Mouse (Mus musculus) CH12.LX (cell line): ENCODE measurements at regions not wholly inside any gene's neighbourhood (a gene's known extent, or its start where the extent isn't known, plus 50 kb on each side); places are given as distances from the start of the nearest gene placed in this dataset.

Experiments
- DNase-seq: peaks from one replicate; pipeline ENCODE4 v3.0.0-alpha.2; 2013; ENCODE audit errors: extremely low read depth
- H3K27ac ChIP-seq: 2 replicates; pipeline ENCODE4 v1.5.1; 2012; ENCODE audit warnings: low read depth, mild to moderate bottlenecking, control low read depth, moderate library complexity; ENCODE audit not compliant: insufficient read depth
- H3K27me3 ChIP-seq: replicated peaks from 2 replicates; pipeline ENCODE3; 2012; ENCODE audit warnings: inconsistent platforms
- H3K36me3 ChIP-seq, 2 experiments: replicated peaks in 1 of 2; 2 replicates each; pipeline versions ENCODE3 to v1.6.1; 2012; ENCODE audit warnings: inconsistent platforms in 1 of 2, low read length in 1 of 2, mild to moderate bottlenecking in 1 of 2, mixed read lengths in 1 of 2, moderate library complexity in 1 of 2; ENCODE audit not compliant: control insufficient read depth in 1 of 2, insufficient read depth in 1 of 2
- H3K4me1 ChIP-seq, 2 experiments: 2 replicates each; pipeline ENCODE4 v1.6.1; 2012; ENCODE audit warnings: inconsistent platforms in 1 of 2, moderate library complexity in 1 of 2; ENCODE audit not compliant: insufficient read depth in 2 of 2, control insufficient read depth in 1 of 2
- H3K4me2 ChIP-seq: 2 replicates; pipeline ENCODE4 v1.6.1; 2012; ENCODE audit warnings: low read depth, mild to moderate bottlenecking, control low read depth; ENCODE audit not compliant: poor library complexity, insufficient read depth, severe bottlenecking
- H3K4me3 ChIP-seq, 3 experiments: fragments of 150-350 bp in 1 of 3; sonication (generic) in 1 of 3; replicated peaks in 1 of 3; 2 replicates each; pipeline versions ENCODE3 to v1.5.1; 2011 to 2012; ENCODE audit warnings: low read depth in 2 of 3, low read length in 2 of 3, mild to moderate bottlenecking in 2 of 3, moderate library complexity in 2 of 3, control low read depth in 1 of 3, improper control_type of control experiment in 1 of 3, inconsistent platforms in 1 of 3, mixed read lengths in 1 of 3; ENCODE audit not compliant: poor library complexity in 1 of 3
- H3K79me2 ChIP-seq: replicated peaks from 2 replicates; pipeline ENCODE4 v1.6.1; 2012; ENCODE audit warnings: mild to moderate bottlenecking, moderate library complexity; ENCODE audit not compliant: control insufficient read depth, poor library complexity, insufficient read depth, severe bottlenecking; ENCODE audit errors: extremely low read depth
- H3K9ac ChIP-seq: 2 replicates; pipeline ENCODE4 v1.6.1; 2012; ENCODE audit warnings: low read depth, mild to moderate bottlenecking, control low read depth, moderate library complexity; ENCODE audit not compliant: insufficient read depth
- H3K9me3 ChIP-seq: replicated peaks from 2 replicates; pipeline ENCODE3; 2012; ENCODE audit warnings: low read length, inconsistent platforms, mixed read lengths
- BHLHE40 ChIP-seq: IDR thresholded peaks from 2 replicates; pipeline ENCODE4 v1.6.1; 2011; ENCODE audit warnings: mild to moderate bottlenecking, low read depth, low read length, improper control_type of control experiment
- CHD1 ChIP-seq: IDR thresholded peaks from 2 replicates; pipeline ENCODE4 v1.6.1; 2012; ENCODE audit warnings: low read depth, low read length, improper control_type of control experiment, inconsistent platforms
- CHD2 ChIP-seq: IDR thresholded peaks from 2 replicates; pipeline ENCODE4 v1.6.1; 2011; ENCODE audit warnings: low read length, improper control_type of control experiment
- CTCF ChIP-seq, 2 experiments: IDR thresholded peaks in 1 of 2; conservative IDR thresholded peaks in 1 of 2; 2 replicates each; pipeline ENCODE4 v1.5.1; 2011 to 2012; ENCODE audit warnings: low read depth in 2 of 2, low read length in 2 of 2, improper control_type of control experiment in 1 of 2, inconsistent platforms in 1 of 2, mild to moderate bottlenecking in 1 of 2, moderate library complexity in 1 of 2
- E2F4 ChIP-seq: IDR thresholded peaks from 2 replicates; pipeline ENCODE4 v1.6.1; 2011; ENCODE audit warnings: low read depth, low read length, improper control_type of control experiment; ENCODE audit not compliant: insufficient replicate concordance
- EP300 ChIP-seq: IDR thresholded peaks from 2 replicates; pipeline ENCODE4 v1.6.1; 2011; ENCODE audit warnings: low read length, improper control_type of control experiment
- ETS1 ChIP-seq: conservative IDR thresholded peaks from 2 replicates; pipeline ENCODE4 v1.6.1; 2012; ENCODE audit warnings: low read depth, mild to moderate bottlenecking, inconsistent platforms, low read length, improper control_type of control experiment, moderate library complexity
- GABPA ChIP-seq: IDR thresholded peaks from 2 replicates; pipeline ENCODE4 v1.6.1; 2012; ENCODE audit warnings: low read depth, low read length, improper control_type of control experiment, inconsistent platforms; ENCODE audit not compliant: insufficient replicate concordance
- HCFC1 ChIP-seq: IDR thresholded peaks from 2 replicates; pipeline ENCODE4 v1.6.1; 2012; ENCODE audit warnings: low read depth, mild to moderate bottlenecking, inconsistent platforms, low read length, improper control_type of control experiment
- JUN ChIP-seq: IDR thresholded peaks from 2 replicates; pipeline ENCODE4 v1.6.1; 2011; ENCODE audit warnings: low read depth, mild to moderate bottlenecking, low read length, improper control_type of control experiment, moderate library complexity; ENCODE audit not compliant: insufficient read depth
- JUND ChIP-seq: conservative IDR thresholded peaks from 2 replicates; pipeline ENCODE4 v1.6.1; 2011; ENCODE audit warnings: low read depth, low read length, improper control_type of control experiment
- KAT2A ChIP-seq: IDR thresholded peaks from 2 replicates; pipeline ENCODE4 v1.6.1; 2012; ENCODE audit warnings: low read length, improper control_type of control experiment, inconsistent platforms; ENCODE audit not compliant: insufficient replicate concordance
- MAFK ChIP-seq: IDR thresholded peaks from 2 replicates; pipeline ENCODE4 v1.6.1; 2011; ENCODE audit warnings: low read length, improper control_type of control experiment; ENCODE audit not compliant: insufficient replicate concordance
- MAX ChIP-seq: IDR thresholded peaks from 2 replicates; pipeline ENCODE4 v1.6.1; 2011; ENCODE audit warnings: low read length, improper control_type of control experiment
- MAZ ChIP-seq: IDR thresholded peaks from 2 replicates; pipeline ENCODE4 v1.6.1; 2012; ENCODE audit warnings: low read depth, mild to moderate bottlenecking, inconsistent platforms, low read length, improper control_type of control experiment, moderate library complexity
- MEF2A ChIP-seq: IDR thresholded peaks from 2 replicates; pipeline ENCODE4 v1.6.1; 2014; ENCODE audit warnings: low read depth, mild to moderate bottlenecking, inconsistent platforms, low read length, improper control_type of control experiment, borderline replicate concordance
- MXI1 ChIP-seq: IDR thresholded peaks from 2 replicates; pipeline ENCODE4 v1.6.1; 2011; ENCODE audit warnings: mild to moderate bottlenecking, low read depth, low read length, improper control_type of control experiment
- MYC ChIP-seq: IDR thresholded peaks from 2 replicates; pipeline ENCODE4 v1.6.1; 2011; ENCODE audit warnings: low read depth, mild to moderate bottlenecking, improper control_type of control experiment, low read length
- NRF1 ChIP-seq: IDR thresholded peaks from 2 replicates; pipeline ENCODE4 v1.6.1; 2014; ENCODE audit warnings: low read depth, mild to moderate bottlenecking, inconsistent platforms, low read length, improper control_type of control experiment, moderate library complexity
- PAX5 ChIP-seq: IDR thresholded peaks from 2 replicates; pipeline ENCODE4 v1.6.1; 2012; ENCODE audit warnings: low read length, inconsistent platforms, mixed read lengths
- POLR2A ChIP-seq: IDR thresholded peaks from 2 replicates; pipeline ENCODE4 v1.6.1; 2011; ENCODE audit warnings: low read depth, mild to moderate bottlenecking, improper control_type of control experiment, low read length
- POLR2AphosphoS2 ChIP-seq: IDR thresholded peaks from 2 replicates; pipeline ENCODE4 v1.6.1; 2011; ENCODE audit warnings: low read depth, low read length, improper control_type of control experiment
- RAD21 ChIP-seq: IDR thresholded peaks from 2 replicates; pipeline ENCODE4 v1.6.1; 2011; ENCODE audit warnings: low read depth, mild to moderate bottlenecking, low read length, improper control_type of control experiment, moderate library complexity
- RCOR1 ChIP-seq: conservative IDR thresholded peaks from 2 replicates; pipeline ENCODE4 v1.6.1; 2012; ENCODE audit warnings: low read depth, mild to moderate bottlenecking, inconsistent platforms, low read length, improper control_type of control experiment
- SIN3A ChIP-seq: IDR thresholded peaks from 2 replicates; pipeline ENCODE4 v1.6.1; 2012; ENCODE audit warnings: low read length, improper control_type of control experiment, inconsistent platforms
- SMC3 ChIP-seq: IDR thresholded peaks from 2 replicates; pipeline ENCODE4 v1.6.1; 2011; ENCODE audit warnings: low read depth, low read length, improper control_type of control experiment
- TBP ChIP-seq: conservative IDR thresholded peaks from 2 replicates; pipeline ENCODE4 v1.6.1; 2011; ENCODE audit warnings: low read depth, low read length, improper control_type of control experiment
- TCF12 ChIP-seq: IDR thresholded peaks from 2 replicates; pipeline ENCODE4 v1.6.1; 2014; ENCODE audit warnings: low read depth, mild to moderate bottlenecking, inconsistent platforms, low read length, improper control_type of control experiment
- UBTF ChIP-seq: IDR thresholded peaks from 2 replicates; pipeline ENCODE4 v1.6.1; 2012; ENCODE audit warnings: low read depth, mild to moderate bottlenecking, inconsistent platforms, low read length, improper control_type of control experiment, moderate library complexity
- ZC3H11A ChIP-seq: IDR thresholded peaks from 2 replicates; pipeline ENCODE4 v1.6.1; 2012; ENCODE audit warnings: low read depth, mild to moderate bottlenecking, inconsistent platforms, low read length, improper control_type of control experiment
- ZKSCAN1 ChIP-seq: IDR thresholded peaks from 2 replicates; pipeline ENCODE4 v1.6.1; 2012; ENCODE audit warnings: low read depth, inconsistent platforms, low read length, improper control_type of control experiment, borderline replicate concordance
- ZMIZ1 ChIP-seq: IDR thresholded peaks from 2 replicates; pipeline ENCODE4 v1.6.1; 2012; ENCODE audit warnings: low read depth, mild to moderate bottlenecking, inconsistent platforms, low read length, improper control_type of control experiment
- ZNF384 ChIP-seq: IDR thresholded peaks from 2 replicates; pipeline ENCODE4 v1.6.1; 2012; ENCODE audit warnings: low read depth, low read length, improper control_type of control experiment, inconsistent platforms
- dilution Hi-C: fragments of 300-500 bp; cut with MboI; formaldehyde crosslinking; loops from 2 replicates; pipeline ENCODE4 v1.14.3; 2020; ENCODE audit warnings: low sequenced_read_pairs; ENCODE audit not compliant: extremely low pct_unique_long_range_greater_than_20kb, extremely low pct_ligation_motif_present
- in situ Hi-C: fragments of 300-500 bp; cut with MboI; formaldehyde crosslinking; loops from 3 replicates; pipeline ENCODE4 v1.14.3; 2019; ENCODE audit warnings: low sequenced_read_pairs, low pct_ligation_motif_present, low pct_unique_long_range_greater_than_20kb, mixed read lengths

- no peaks in the 10 kb centered on the region for H3K27me3 ChIP-seq
- in situ Hi-C loops: no loop called here
- H3K36me3 ChIP-seq: no peaks in the 10 kb centered on the region
- H3K9me3 ChIP-seq: no peaks in the 10 kb centered on the region
- peak overlapping the region; percentile 61; the same call in 1 of the 2 replicates for H3K4me2 ChIP-seq
- 0 out of 2 replicates have a peak overlapping the region, but pooled peaks have one; percentile 2 for H3K9ac ChIP-seq
- no peaks in the 10 kb centered on the region for H3K79me2 ChIP-seq
- DNase-seq: no peak
- peaks cover 11 to 51% of the 10 kb centered on the region in 2 experiments for H3K4me1 ChIP-seq
- no peak for TF ChIP-seq MEF2A
- no peak for TF ChIP-seq RAD21
- no peak for TF ChIP-seq CTCF (conservative IDR thresholded peaks at IDR 0.05 in 1 of 2, IDR thresholded peaks at IDR 0.05 in 1 of 2; ENCODE audit: low read depth in 2 of 2, low read length in 2 of 2)
- TF ChIP-seq ZC3H11A: no peak
- no peak overlapping the region for H3K27ac ChIP-seq
- dilution Hi-C loops: no loop called here
- H3K4me3 ChIP-seq: no peak overlapping the region
Measured at GRCm38 (mm10) chr15:54112406-54112805, 227.7 kb downstream of the Gm7489 start.

GRCm38 (mm10) chr15:54114096-54114512 is 229.4 kb downstream of the Gm7489 start:
- Histone ChIP-seq H3K4me1 (peaks cover 14 to 67% of the 10 kb centered on the region in 2 experiments), H3K36me3 (no peaks in the 10 kb centered on the region), H3K9me3 (peaks cover 3% of the 10 kb centered on the region), H3K27ac (peak overlapping the region; percentile 54), H3K27me3 (no peaks in the 10 kb centered on the region), H3K79me2 (no peaks in the 10 kb centered on the region), H3K9ac (no peak overlapping the region), H3K4me2 (peak overlapping the region; percentile 54), H3K4me3 (no peak overlapping the region)
- dilution Hi-C loops: no loop called here
- DNase-seq: peak; percentile 91
- in situ Hi-C loops: no loop called here
- TF ChIP-seq MAFK (peak; percentile 71), JUN (peak; percentile 57), ETS1 (peak; percentile 98), ZMIZ1 (peak; percentile 52), UBTF (no peak), TBP (no peak), EP300 (peak; percentile 95), SMC3 (peak; percentile 26; the same call in 1 of the 2 replicates), BHLHE40 (peak; percentile 97), SIN3A (peak; percentile 86), ZKSCAN1 (no peak), MAZ (peak; percentile 72; the same call in 1 of the 2 replicates), RCOR1 (peak; percentile 95), ZC3H11A (0 out of 2 replicates have a peak, but pooled peaks have one; percentile 4), JUND (peak; percentile 78), TCF12 (peak; percentile 94), MYC (peak; percentile 88), HCFC1 (no peak; the same call in 1 of the 2 replicates), MXI1 (peak; percentile 90), NRF1 (no peak), ZNF384 (peak; percentile 57), E2F4 (no peak), PAX5 (no peak), CHD2 (peak; percentile 87), CTCF (conservative IDR thresholded peaks at IDR 0.05 in 1 of 2, IDR thresholded peaks at IDR 0.05 in 1 of 2; ENCODE audit: low read depth in 2 of 2, low read length in 2 of 2) (no peak), KAT2A (no peak), RAD21 (peak; percentile 7), POLR2A (no peak), MAX (peak; percentile 94), CHD1 (no peak), GABPA (no peak), POLR2AphosphoS2 (no peak)
